Mouse (Mus musculus): ENCODE measurements at regions not wholly inside any gene's neighbourhood (a gene's known extent, or its start where the extent isn't known, plus 50 kb on each side); places are given as distances from the start of the nearest gene placed in this dataset.

GRCm38 (mm10) chr1:69326711-69327110 lies 218.9 kb upstream of the Erbb4 start:
- TF ChIP-seq CTCF (IDR thresholded peaks at IDR 0.05; ENCODE audit: low read depth, low read length) (no peak), POLR2A (IDR thresholded peaks at IDR 0.05; ENCODE audit: insufficient read depth, low read length) (no peak)

Measured in ES-Bruce4 (cell line).